Mouse (Mus musculus): ENCODE data around the gene Ildr2.

Ildr2 gene

GRCm38 (mm10) chr1:166253898-166254894 is at the start of gene Ildr2:
TSS of gene Ildr2 (plus strand) at chr1:166254139.
- in situ Hi-C loops (cut with MboI), result no loop called here

- in situ Hi-C loops (cut with MboI), result no loop called here
Observed at GRCm38 (mm10) chr1:166204171-166204570, 49.8 kb upstream of the Ildr2 start.

- in situ Hi-C loops (cut with MboI), result no loop called here
Observed at GRCm38 (mm10) chr1:166205159-166205558, 48.8 kb upstream of the Ildr2 start.

GRCm38 (mm10) chr1:166209371-166209770 is 44.6 kb upstream of the Ildr2 start:
- in situ Hi-C loops (cut with MboI), result no loop called here

- in situ Hi-C loops (cut with MboI), result no loop called here
Observed at GRCm38 (mm10) chr1:166214181-166214580, 39.8 kb upstream of the Ildr2 start.

- in situ Hi-C loops (cut with MboI), result no loop called here
Observed at GRCm38 (mm10) chr1:166238315-166238969, 15.5 kb upstream of the Ildr2 start, which contains the start of gene Mael. TSS of gene Mael (minus strand) at chr1:166238747.

- in situ Hi-C loops (cut with MboI), result no loop called here
Observed at GRCm38 (mm10) chr1:166244285-166244684, 9.7 kb upstream of the Ildr2 start.

GRCm38 (mm10) chr1:166255091-166255490 is 1.2 kb downstream of the Ildr2 start:
- in situ Hi-C loops (cut with MboI), result no loop called here

- in situ Hi-C loops (cut with MboI), result no loop called here
Observed at GRCm38 (mm10) chr1:166255651-166256050, 1.7 kb downstream of the Ildr2 start.

- in situ Hi-C loops (cut with MboI), result no loop called here
Observed at GRCm38 (mm10) chr1:166256302-166256701, 2.4 kb downstream of the Ildr2 start.

GRCm38 (mm10) chr1:166256898-166257297 is 3.0 kb downstream of the Ildr2 start:
- in situ Hi-C loops (cut with MboI), result no loop called here

GRCm38 (mm10) chr1:166259526-166259925 is 5.6 kb downstream of the Ildr2 start:
- in situ Hi-C loops (cut with MboI), result no loop called here

GRCm38 (mm10) chr1:166266001-166266705 is 12.2 kb downstream of the Ildr2 start:
- in situ Hi-C loops (cut with MboI), result no loop called here

GRCm38 (mm10) chr1:166266918-166267317 is 13.0 kb downstream of the Ildr2 start:
- in situ Hi-C loops (cut with MboI), result no loop called here

GRCm38 (mm10) chr1:166268218-166268617 is 14.3 kb downstream of the Ildr2 start:
- in situ Hi-C loops (cut with MboI), result no loop called here

GRCm38 (mm10) chr1:166278786-166279185 is 24.8 kb downstream of the Ildr2 start:
- in situ Hi-C loops (cut with MboI), result no loop called here

GRCm38 (mm10) chr1:166279580-166280206 is 25.8 kb downstream of the Ildr2 start:
- in situ Hi-C loops (cut with MboI), result no loop called here

- in situ Hi-C loops (cut with MboI), result no loop called here
Observed at GRCm38 (mm10) chr1:166280566-166280965, 26.6 kb downstream of the Ildr2 start.

- in situ Hi-C loops (cut with MboI), result no loop called here
Observed at GRCm38 (mm10) chr1:166281287-166281686, 27.3 kb downstream of the Ildr2 start.

GRCm38 (mm10) chr1:166281836-166282235 is 27.9 kb downstream of the Ildr2 start:
- in situ Hi-C loops (cut with MboI), result no loop called here

GRCm38 (mm10) chr1:166282597-166283210 is 28.8 kb downstream of the Ildr2 start:
- in situ Hi-C loops (cut with MboI), result no loop called here

Data from mature B cell (primary cell).